Mouse (Mus musculus) G1E-ER4 (cell line): Measurements from ENCODE around the gene Mturn. TPM values are rescaled to one million over a fixed set of nuclear protein-coding genes. Genes with fewer than 3 reads are reported as not detected.
A peak's percentile ranks its signal among the peaks of the same experiment; 100 is the strongest.

Experiments
- GATA1 ChIP-seq: IDR thresholded peaks from one replicate; pipeline ENCODE4 v1.8.0; 2012; ENCODE audit warnings: low read length, inconsistent platforms
- polyA plus RNA-seq: library from polyadenylated mRNA; stranded (reverse); fragments of >175 nt; gene quantifications from 2 replicates; pipeline ENCODE4 v1.2.3, GENCODE M21; 2012

Mturn gene
- polyA plus RNA-seq = 1.1 and 1.3 TPM in 2 replicates

DNA sequence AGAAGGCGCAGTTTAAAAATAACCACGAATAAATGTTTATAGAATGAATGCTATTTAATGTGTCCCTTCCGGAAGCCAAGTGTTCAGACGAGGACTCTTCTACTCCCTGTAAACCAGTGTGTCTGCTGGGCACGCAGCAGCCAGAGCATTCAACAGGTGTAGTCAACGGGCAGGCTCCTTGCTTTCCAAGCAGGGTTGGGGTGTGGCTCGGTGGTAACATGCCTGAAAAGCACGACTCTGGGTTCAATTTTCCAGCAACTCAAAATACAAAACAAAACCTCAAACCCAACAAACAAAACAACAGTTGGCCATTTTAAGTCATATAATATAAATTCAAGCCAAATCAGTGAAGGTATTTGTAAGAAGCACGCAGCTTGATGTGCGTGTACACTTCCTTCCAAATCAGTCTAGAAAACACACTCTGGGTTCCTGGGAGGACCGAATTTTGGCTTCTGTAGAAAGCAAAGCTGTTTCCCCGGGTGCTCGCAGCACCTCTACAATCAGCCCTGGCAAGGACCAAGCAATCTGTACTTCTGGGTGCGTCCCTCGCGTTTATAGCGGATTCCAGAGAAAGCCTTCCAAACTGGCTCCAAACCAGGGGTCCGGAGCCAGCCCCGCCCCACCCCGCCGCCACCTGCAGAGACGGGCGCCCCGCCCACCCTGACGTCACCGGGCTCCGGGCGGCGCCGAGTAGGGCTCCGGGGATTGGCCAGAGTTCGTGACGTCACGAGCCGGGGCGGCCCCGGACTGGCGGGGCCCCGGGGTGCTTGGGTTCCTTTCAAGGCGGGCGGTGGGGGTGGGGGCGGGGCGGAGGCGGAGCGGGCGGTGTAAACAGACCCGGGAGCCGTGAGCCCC lies at the start of gene Mturn:
Gene Mturn, plus strand, starts transcription at position 734 of the 855 bp plus-strand sequence.
- no peak for TF ChIP-seq GATA1

DNA sequence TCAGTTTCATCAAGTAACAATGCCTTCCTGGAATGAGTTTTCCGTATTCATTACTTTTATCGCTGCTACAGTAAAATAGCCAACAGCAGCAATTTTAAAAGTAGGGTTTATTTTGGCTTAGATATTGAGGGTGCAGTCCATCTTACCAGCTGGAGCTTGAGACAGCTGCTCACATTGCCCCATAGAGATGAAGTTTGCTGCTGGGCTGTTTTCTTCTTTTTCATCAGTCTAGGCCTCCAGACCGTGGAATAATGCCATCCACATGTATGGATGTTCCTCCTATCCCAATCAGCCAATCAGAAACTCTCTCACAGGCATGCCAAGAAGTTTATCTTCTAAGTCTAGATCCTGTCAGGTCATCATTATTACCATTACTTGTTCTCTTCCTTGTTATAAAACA lies 41.5 kb upstream of the Mturn start:
- TF ChIP-seq GATA1 = no peak

DNA sequence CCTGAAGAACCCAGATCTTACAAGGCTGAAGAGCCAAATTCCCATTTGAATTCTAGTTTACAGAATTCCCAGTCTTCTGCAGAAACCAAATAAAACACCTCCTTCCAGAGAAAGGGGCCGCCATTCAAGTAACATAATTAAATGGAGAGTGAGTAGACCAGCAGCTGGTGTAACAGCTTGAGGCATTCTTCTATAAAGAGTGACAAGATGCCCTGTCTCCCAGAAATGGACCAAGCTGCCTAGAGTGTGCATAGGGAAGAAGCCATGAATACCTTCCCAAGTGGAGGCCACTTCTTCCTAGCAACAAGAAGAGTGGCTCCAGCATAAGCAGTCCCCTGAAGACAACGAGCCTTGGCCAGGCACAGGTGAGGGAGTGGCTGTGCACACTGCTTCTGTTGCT lies 39.5 kb upstream of the Mturn start:
- TF ChIP-seq GATA1 = no peak

DNA sequence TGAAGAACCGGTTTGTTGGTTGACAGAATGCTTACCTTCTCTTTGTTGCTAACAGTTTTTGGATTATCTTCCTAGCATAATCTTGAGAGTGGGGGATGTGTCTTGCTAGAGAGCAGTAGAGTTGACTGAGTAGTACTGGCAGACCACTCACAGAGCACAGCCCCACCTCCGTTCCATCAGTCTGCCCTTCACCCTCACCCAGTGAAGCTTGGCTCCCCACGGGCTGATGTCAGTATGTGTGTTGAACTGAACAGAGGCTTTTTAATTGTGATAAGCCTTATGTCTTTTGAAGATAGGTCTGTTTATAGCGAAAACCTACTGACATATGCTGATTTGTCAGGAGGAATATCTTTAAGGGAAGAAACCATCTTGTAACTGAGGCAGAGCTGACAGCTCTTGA lies 38.2 kb upstream of the Mturn start:
- TF ChIP-seq GATA1 = no peak

DNA sequence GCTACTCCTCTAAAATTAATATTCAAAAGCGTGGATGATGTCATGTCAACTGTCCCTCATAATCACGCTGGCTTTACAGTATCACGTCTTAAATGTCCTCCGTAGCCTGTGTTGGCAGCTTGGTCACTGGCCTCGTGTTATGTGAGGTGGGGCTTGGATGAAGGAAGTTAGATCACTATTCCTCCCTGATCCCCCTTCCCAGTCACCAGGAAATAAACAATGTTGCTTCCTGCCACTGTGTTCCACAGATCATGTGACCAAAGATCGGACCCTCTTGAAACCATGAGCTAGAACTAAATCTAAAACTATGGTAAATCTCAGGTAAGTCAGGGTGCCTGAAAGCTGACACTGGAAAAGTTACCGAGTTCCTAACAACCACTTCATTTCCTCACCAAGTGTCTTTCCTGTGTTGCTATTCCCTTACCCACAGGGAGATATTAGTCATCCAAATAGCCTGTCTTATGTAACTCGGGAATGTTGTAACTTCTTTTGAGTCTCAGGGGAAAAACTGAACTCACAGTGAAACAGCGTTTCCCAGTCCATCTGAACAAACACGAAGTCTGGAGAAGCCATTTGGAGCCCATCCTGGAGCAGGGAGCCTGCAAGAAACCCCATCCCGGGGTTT lies 25.8 kb upstream of the Mturn start:
- TF ChIP-seq GATA1 = no peak

DNA sequence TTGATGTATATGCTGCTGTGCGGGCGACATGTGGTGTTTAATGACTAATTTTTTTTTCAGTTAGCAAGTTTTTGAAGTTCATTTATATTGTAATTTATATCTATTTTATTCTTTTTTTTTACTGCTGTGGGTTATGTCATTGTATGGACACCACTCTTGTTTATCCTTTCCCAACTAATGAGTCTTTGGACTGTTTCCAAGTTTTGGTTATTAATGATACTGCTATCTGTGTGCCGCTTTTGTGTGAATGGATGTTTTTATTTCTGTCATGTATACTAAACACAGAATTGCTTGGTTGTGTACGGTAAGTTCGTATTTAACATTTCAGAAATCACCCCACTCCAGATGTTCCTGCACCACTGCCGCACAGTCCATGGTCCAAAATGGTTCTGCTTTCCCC lies 23.6 kb upstream of the Mturn start:
- no peak for TF ChIP-seq GATA1

DNA sequence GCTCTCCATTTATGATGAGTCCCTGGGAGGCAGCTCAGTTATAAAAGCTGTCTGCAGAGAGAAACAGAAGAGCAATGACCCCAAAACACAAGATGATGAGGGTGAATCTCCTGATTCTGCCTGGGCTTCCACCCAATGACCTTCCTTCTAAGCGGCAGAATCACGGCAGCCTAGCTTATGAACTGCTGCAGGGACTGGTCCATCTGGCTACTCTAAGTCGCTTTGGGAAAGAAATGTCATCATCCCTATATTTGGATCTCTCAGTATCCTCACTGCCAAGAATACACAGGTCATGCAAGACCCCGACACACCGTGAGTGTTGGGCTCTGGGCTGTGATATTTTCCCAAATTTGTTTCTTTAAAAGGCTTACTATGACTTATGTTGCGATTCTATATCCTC lies 11.6 kb upstream of the Mturn start:
- TF ChIP-seq GATA1 = no peak

DNA sequence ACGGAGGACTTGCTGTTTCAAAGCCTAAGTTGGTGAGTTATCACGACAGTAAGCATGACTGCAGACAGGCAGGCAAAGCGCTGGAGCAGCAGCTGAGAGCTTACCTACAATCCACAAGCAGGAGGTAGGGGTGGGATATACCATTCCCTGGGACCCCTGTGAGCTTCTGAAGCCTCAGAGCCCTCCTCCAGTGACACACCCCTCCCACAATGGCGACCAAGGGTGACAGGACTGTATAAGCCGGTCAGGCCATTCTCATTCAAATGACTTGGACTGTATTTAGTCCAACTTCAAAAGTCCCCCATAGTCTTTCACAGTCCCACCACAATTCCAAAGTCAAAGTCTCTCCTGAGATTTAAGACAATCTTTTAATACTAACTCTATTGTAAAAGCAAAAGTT lies 8.5 kb upstream of the Mturn start:
- TF ChIP-seq GATA1 = no peak

DNA sequence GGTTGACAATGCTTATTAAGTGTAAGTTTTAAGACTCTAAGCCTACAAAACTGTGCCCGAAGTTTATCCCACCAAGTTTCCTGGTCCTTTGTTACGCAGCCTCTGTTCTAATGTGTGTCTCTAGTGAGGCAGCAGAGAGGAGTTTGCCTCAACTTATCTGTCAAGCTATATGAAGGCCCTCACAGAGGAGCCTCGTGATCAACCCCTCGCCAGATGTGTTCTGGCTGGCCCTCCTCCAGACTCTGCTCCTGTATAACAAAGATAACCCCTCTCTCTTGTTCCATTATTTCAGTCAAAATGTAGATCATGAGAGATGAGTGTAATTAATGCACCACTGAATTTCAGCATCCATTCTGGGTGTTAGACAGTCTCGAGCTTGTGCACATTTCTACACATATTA lies 1.7 kb upstream of the Mturn start:
- no peak for TF ChIP-seq GATA1

DNA sequence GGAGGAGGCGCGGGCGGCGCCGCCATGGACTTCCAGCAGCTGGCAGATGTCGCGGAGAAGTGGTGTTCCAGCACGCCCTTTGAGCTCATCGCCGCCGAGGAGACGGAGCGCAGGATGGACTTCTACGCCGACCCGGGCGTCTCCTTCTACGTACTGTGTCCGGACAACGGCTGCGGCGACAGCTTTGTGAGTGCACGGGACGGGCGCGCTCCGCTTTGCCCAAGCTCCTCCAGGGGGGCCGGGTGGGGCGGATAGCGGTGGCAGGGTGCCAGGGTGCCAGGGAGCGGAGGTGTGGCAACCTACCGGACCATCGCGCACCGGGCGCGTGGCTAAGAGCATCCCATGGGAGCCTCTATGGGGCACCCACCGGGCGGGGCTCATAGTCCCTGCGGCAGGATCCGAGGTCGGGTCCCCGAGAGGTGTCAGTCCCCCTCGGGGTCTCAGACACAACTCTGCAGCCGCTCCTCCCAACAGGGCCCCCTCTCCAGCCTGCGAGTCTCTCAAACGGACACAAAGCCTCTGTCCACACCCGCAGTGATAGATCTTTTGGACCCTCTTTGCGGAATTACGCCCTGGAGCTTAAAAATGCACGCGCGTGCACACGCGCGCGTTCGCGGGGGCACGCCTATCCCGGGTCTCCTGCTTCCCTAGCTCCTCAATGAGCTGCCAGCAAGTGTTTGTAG lies 463 bp downstream of the Mturn start:
- no peak for TF ChIP-seq GATA1

DNA sequence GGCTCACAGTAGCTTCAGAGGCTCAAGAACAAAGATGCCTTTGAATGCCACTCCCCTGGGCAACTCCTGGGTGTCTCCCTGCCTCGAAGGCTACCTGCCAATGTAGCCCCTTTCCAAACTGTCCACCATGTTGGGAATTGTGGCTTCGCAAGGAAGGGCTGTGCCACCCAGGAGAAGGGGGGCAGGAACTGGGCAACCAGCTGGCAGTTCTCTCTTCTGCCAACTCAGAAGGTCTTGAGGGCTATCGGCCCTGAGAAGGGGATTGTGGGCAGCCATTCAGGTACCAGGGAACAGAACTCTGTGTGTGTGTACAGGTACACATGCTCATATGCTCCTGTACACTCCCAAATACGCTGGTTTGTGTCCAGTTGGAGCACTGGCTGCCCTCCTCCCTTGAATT lies 2.7 kb downstream of the Mturn start:
- TF ChIP-seq GATA1 = no peak

DNA sequence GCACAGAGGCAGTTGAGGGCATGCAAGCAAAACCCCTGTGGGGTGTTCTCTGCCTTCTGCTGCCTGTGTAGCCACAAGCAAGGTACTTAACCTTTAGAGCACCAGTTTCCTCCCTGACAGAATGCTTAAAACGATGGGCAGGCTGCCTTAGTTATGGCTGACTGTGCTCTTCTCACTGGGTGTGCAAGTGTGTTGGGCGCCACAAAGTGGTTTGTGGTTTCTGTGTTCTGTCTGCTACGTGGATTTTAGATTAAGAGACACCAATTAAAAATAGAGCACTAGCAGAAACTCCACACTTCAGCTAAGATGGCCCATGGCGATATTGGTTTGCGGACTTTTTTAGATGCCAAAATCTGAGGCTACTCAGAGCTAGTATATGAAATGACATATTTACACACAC lies 3.7 kb downstream of the Mturn start:
- no peak for TF ChIP-seq GATA1

DNA sequence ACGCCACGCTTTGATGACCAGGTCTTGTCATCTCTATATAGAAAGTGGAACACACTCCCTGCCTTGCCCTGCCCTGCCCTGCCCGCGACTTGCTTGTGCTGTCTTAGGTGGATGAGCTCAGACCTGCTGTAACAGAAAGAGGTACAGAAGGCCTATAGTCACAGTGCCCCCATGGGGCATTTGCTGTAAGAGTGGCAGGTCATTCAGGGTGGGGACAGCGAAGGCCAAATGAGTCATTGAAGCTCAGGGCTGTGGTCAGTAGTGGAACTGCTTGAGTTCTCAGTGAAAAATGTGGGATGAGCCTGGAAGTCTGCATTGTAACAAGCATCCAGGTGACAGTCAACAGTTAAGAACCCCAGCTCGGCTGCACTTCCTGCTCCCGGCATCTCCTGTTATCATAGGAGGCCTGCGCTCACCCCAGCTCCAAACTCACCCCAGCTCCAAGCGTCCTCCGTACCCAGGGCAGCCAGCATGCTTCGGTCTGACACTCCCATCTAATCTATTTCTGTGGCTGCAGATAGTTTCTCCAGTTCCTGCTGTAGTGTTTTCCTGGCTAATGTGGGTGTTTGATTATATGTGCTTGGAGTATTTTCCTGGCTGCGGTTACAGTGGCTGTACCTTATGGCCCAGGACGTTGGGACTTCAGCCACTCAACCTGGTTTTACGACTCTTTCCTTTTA lies 4.4 kb downstream of the Mturn start:
- TF ChIP-seq GATA1 = peak; percentile 42

DNA sequence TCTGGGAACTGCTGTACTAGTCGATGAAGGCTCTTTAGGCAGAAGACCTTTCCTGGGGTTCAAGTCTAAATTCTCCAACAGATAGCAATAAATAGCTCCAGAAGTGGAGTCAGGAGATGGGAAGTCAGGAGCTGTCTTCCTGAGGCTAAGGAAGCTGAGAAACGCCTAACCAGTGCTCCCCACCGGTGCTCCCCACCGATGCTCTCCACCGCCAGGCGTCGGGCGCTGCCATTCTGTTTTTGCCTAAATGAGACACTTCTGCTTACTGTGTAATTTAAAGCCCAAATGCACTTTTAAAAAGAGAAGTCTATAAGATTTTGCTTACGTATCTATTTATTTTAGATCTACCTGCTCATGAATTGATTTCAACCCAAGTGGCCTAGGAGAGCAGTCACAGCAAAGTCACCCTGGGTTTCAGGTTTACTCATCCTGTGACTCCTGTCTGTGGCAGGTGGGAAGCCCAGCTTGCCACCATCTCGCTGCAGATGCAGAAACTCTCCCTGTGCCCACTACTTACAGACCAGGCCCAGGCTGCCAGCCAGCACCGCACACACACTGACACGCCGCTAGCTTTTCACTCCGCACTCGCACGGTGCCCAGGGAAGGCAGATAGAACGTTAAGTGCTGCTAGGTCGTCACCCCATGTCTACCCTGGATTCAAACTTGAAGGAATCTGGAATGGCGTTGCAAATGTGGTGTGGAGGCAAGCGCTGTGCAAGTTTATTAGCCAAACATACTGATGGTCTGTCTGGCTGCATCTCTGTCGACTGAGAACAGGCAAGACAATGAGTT lies 5.7 kb downstream of the Mturn start:
- TF ChIP-seq GATA1 = no peak

DNA sequence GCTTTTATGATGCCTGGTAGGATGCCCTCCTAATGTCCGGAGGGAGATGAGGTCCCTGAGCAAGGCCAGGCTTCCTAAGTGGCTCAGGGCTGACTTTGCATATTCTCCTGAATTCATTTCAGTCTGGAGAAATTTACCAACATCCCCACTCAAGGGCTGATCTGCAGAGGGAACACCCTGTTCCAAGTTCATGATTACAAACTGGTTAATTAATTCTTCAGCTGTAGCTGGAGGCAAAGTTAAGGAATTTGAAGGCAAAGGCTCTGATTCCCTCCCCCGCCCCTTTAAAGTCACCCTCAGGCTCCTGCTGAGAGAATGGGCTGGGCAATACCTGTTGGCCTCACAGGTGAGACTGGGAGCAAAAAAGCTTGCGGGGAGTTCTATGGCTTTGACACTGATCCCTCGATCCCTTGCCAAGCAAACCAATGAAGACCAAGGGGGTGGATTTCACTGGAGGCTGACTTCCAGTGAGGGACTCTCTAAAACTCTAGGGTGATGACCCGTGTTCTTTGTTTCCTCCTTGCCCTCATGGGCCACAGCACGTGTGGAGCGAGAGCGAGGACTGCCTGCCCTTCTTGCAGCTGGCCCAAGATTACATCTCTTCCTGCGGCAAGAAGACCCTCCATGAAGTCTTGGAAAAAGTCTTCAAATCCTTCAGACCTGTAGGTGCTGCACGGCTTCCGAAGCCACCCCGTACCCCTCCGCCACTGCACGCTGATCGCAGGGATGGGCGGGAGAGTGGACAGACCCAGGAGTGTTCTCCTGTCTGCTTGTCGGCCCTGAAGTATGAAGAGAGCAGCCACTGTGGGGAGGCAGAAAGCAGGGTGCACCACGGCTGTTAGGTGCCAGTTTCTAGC lies 7.3 kb downstream of the Mturn start:
- TF ChIP-seq GATA1 = no peak
